ENCODE assay signal across 19 mouse cellular contexts in the genomic region with DNA sequence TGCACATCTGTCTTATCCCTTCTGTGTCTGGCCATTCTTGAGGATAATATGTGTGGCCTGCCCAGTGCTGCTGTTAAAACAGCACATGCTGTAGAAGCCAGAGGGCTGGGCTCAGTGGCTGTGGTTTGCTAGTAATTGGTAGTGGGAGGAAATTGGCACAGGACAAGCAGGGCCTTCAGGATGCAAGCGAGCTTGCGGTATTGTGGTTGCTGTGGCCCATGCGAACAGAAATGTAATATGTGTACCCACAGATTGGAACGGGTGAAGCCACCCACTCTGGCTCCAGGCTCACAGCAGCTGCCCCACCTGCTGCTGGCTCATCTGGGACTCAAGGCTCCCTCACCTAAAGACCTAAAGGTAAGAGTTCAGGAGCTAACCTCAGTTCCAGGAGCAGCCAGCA. TPM values are rescaled to one million over a fixed set of nuclear protein-coding genes. Genes with fewer than 3 reads are reported as not detected.
A peak's percentile ranks its signal among the peaks of the same experiment; 100 is the strongest.
DNase-seq lines count a peak whose midpoint lies in the region; ATAC-seq and TF ChIP-seq lines count a peak whose summit lies in the region.
"Had no signal": no experiment of that assay in that cellular context is flagged by ENCODE, and none has a peak within 500 bp of the region (broad histone marks: within the 10 kb centered on the region; RNA-seq: fewer than 3 reads in every experiment).

No protein-coding gene starts in this region.

- H3K79me3 ChIP-seq in C2C12 (ENCODE audit: low read depth), result no peaks in the 10 kb centered on the region

- no peaks in the 10 kb centered on the region for H3K36me3 ChIP-seq in kidney, embryonic 14.5 days (ENCODE audit: control insufficient read depth, insufficient read depth, low read length)
- no peaks in the 10 kb centered on the region for H3K36me3 ChIP-seq in C2C12 (ENCODE audit: control insufficient read depth, insufficient read depth)
- H3K36me3 ChIP-seq in midbrain, embryonic 11.5 days (ENCODE audit: control insufficient read depth, insufficient read depth, low read length), result no peaks in the 10 kb centered on the region
- H3K36me3 ChIP-seq: limb, embryonic 15.5 days; midbrain, embryonic 15.5 days had no signal

- H3K27me3 ChIP-seq in kidney, embryonic 14.5 days (ENCODE audit: control insufficient read depth, insufficient read depth, low read length), result no peaks in the 10 kb centered on the region
- H3K27me3 ChIP-seq in C2C12 (ENCODE audit: control insufficient read depth, insufficient read depth, insufficient read length), result peaks cover 40% of the 10 kb centered on the region
- no peaks in the 10 kb centered on the region for H3K27me3 ChIP-seq in midbrain, embryonic 11.5 days (ENCODE audit: control insufficient read depth, insufficient read depth, low read length)
- H3K27me3 ChIP-seq: limb, embryonic 15.5 days; midbrain, embryonic 15.5 days had no signal

- no peak overlapping the region for H3K27ac ChIP-seq in kidney, embryonic 14.5 days (ENCODE audit: low read depth, low read length)
- no peak overlapping the region for H3K27ac ChIP-seq in midbrain, embryonic 11.5 days (ENCODE audit: low read depth, low read length)
- H3K27ac ChIP-seq: kidney, postnatal 0 days; limb, embryonic 15.5 days; macrophage; midbrain, embryonic 15.5 days had no signal

- H3K9me3 ChIP-seq in kidney, embryonic 14.5 days (ENCODE audit: control insufficient read depth, low read length), result no peaks in the 10 kb centered on the region
- H3K9me3 ChIP-seq in midbrain, embryonic 11.5 days (ENCODE audit: control insufficient read depth, low read length), result no peaks in the 10 kb centered on the region
- H3K9me3 ChIP-seq: limb, embryonic 15.5 days; midbrain, embryonic 15.5 days had no signal

- no peak overlapping the region for H3K4me3 ChIP-seq in kidney, embryonic 14.5 days (ENCODE audit: low read length)
- no peak overlapping the region for H3K4me3 ChIP-seq in C2C12 (ENCODE audit: insufficient read depth, poor library complexity, severe bottlenecking)
- no peak overlapping the region for H3K4me3 ChIP-seq in midbrain, embryonic 11.5 days (ENCODE audit: low read depth, low read length)
- H3K4me3 ChIP-seq: limb, embryonic 15.5 days; midbrain, embryonic 15.5 days had no signal

- no peak overlapping the region for H3K9ac ChIP-seq in kidney, embryonic 14.5 days (ENCODE audit: low read depth, low read length)
- no peak overlapping the region for H3K9ac ChIP-seq in midbrain, embryonic 11.5 days (ENCODE audit: low read length)
- H3K9ac ChIP-seq: limb, embryonic 15.5 days; midbrain, embryonic 15.5 days had no signal

- H3K4me1 ChIP-seq in kidney, embryonic 14.5 days (ENCODE audit: control insufficient read depth, insufficient read depth, low read length), result no peaks in the 10 kb centered on the region
- H3K4me1 ChIP-seq in midbrain, embryonic 11.5 days (ENCODE audit: control insufficient read depth, insufficient read depth, low read length), result no peaks in the 10 kb centered on the region
- H3K4me1 ChIP-seq: limb, embryonic 15.5 days; midbrain, embryonic 15.5 days had no signal

- no peak for TF ChIP-seq CTCF in C2C12 (IDR thresholded peaks at IDR 0.05; ENCODE audit: control insufficient read depth, insufficient read depth, insufficient read length)

- WGBS in kidney, embryonic 14.5 days, result 77% methylated on average over 4 of the region's 4 CpGs
- 93% methylated on average over 4 of the region's 4 CpGs for WGBS in midbrain, embryonic 11.5 days

- no peak for ATAC-seq in kidney, embryonic 14.5 days (ENCODE audit: low FRiP score, low TSS enrichment)
- peak; percentile 93 to 96 for ATAC-seq in hematopoietic stem cell, adult 5-6 weeks (replicated peaks in 1 of 2; ENCODE audit: insufficient read depth in 1 of 2, low FRiP score in 2 of 2, low TSS enrichment in 1 of 2, low read depth in 1 of 2, poor library complexity in 2 of 2, severe bottlenecking in 2 of 2)
- peak; percentile 67 for ATAC-seq in megakaryocyte, adult 5-6 weeks (ENCODE audit: poor library complexity, severe bottlenecking)
- ATAC-seq in midbrain, embryonic 11.5 days (ENCODE audit: low FRiP score), result no peak
- ATAC-seq: forebrain, embryonic 14.5 days; midbrain, embryonic 15.5 days had no signal

- H3K4me2 ChIP-seq in kidney, embryonic 14.5 days (replicated peaks; ENCODE audit: low read depth, low read length), result no peak overlapping the region
- H3K4me2 ChIP-seq in midbrain, embryonic 11.5 days, result no peak overlapping the region
- H3K4me2 ChIP-seq: limb, embryonic 15.5 days; midbrain, embryonic 15.5 days had no signal

- H3K79me2 ChIP-seq in C2C12 (ENCODE audit: control insufficient read depth, insufficient read depth), result no peaks in the 10 kb centered on the region

- peak; percentile 5 for DNase-seq in kidney, adult 11 months
- no peak for DNase-seq in yolk sac, embryonic 10.5 days (ENCODE audit: low spot score)
- DNase-seq in adrenal gland, adult 8-10 months, result no peak
- DNase-seq in midbrain, embryonic 11.5 days (ENCODE audit: low spot score, missing footprints), result no peak
- DNase-seq: adrenal gland, adult 2 months; cerebellum, adult 2 months; heart, postnatal 14 days; lung, adult 2 months had no signal

- no peak overlapping the region for H3ac ChIP-seq in C2C12 (ENCODE audit: control insufficient read depth, insufficient read length, low read depth)

TF ChIP-seq in C2C12, 6 proteins besides CTCF, POLR2A, EP300 and RAD21:
- TF ChIP-seq CEBPB (IDR thresholded peaks at IDR 0.05; ENCODE audit: low read depth) (no peak), USF1 (IDR thresholded peaks at IDR 0.05; ENCODE audit: low read depth) (no peak), FOSL1 (IDR thresholded peaks at IDR 0.05; ENCODE audit: insufficient read depth, low read length, poor library complexity, severe bottlenecking) (no peak), MYOD1 (IDR thresholded peaks at IDR 0.05; ENCODE audit: control insufficient read depth, insufficient read length, low read depth) (peak; percentile 39), MYOG (IDR thresholded peaks at IDR 0.05; ENCODE audit: control insufficient read depth, extremely low read depth, insufficient read length) (no peak), MAX (IDR thresholded peaks at IDR 0.05) (peak; percentile 71)
TF ChIP-seq in C2C12: peak in this region for 2.

RNA-seq across cellular contexts. Expression of a gene that starts 51.8 kb away (rescaled TPM):
- not detected in 2 replicates for polyA plus RNA-seq in kidney, embryonic 14.5 days (2014; fragmentation: Nextera tagmentation; extraction: Ambion mirVana)
- polyA plus RNA-seq in C2C12 (2012; fragmentation: generic; extraction: Trizol), result not detected
- total RNA-seq in hematopoietic stem cell, adult 5-6 weeks (2017), result 0.30 TPM in 1 of 2 replicates, not detected in the other
- 1.1 and 1.4 TPM in 2 replicates for total RNA-seq in megakaryocyte, adult 5-6 weeks (2015)
- 0.37 and 1.1 TPM in 2 replicates for total RNA-seq in megakaryocyte, adult 5-6 weeks (2017)
- 1 to 10 TPM in 2 of 4 experiments, under 1 TPM in 2; 0.12 to 7.0 (median 2.5) TPM for total RNA-seq in adrenal gland, adult 8-10 months (2022)
- not detected in 2 replicates for polyA plus RNA-seq in midbrain, embryonic 11.5 days (2014; fragmentation: Nextera tagmentation; extraction: Ambion mirVana)
- total RNA-seq: heart, adult 8-10 months had no signal
- polyA plus RNA-seq: forebrain, embryonic 14.5 days; kidney, postnatal 0 days; macrophage; neural tube, embryonic 11.5 days had no signal

Comparison
In these comparisons a context has a peak if more than half of its experiments do, and no peak if none do; other contexts are left out.
1. ATAC-seq: peak in hematopoietic stem cell, adult 5-6 weeks (2 of 2) and megakaryocyte, adult 5-6 weeks (single experiment); none in kidney, embryonic 14.5 days (single experiment) and midbrain, embryonic 11.5 days (single experiment).